Mouse (Mus musculus): ENCODE results near the gene Asap2.
"Not testable (repeated sequence)": the region's sequence is repeated elsewhere in the genome, so short reads cannot be mapped to it uniquely, and the experiment has no call there.

- not testable (repeated sequence) for TF ChIP-seq CTCF (IDR thresholded peaks at IDR 0.05; ENCODE audit: control insufficient read depth, insufficient read depth, insufficient read length); USF1 (IDR thresholded peaks at IDR 0.05; ENCODE audit: low read depth); MYOG (IDR thresholded peaks at IDR 0.05; ENCODE audit: control insufficient read depth, extremely low read depth, insufficient read length); MAX (IDR thresholded peaks at IDR 0.05); MYOD1 (IDR thresholded peaks at IDR 0.05; ENCODE audit: control insufficient read depth, insufficient read length, low read depth)
These were observed 85.5 kb downstream of the Asap2 start for GRCm38 (mm10) chr12:21075731-21076130.

Measured in C2C12 (cell line).